In the genomic region with DNA sequence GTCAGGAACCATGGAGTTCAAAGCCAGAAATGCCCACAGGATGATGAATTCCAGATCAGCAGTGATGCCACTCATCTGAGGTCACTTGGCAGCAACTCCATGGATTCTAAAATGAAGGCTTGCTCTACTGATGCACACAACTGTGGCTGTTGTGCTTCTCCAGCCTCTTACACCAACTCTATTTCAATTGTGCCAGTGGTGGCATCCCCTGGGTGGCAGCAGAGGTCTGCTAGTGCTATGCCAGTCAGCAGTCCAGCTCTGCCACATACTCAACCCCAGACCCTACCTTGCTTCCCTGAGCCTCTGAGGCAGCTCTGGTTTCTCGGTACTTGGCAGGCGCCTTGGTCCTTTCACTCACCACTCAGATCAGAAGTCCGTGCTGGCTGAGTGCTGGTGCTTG, we compare ENCODE assay signal across 11 mouse cellular contexts. TPM values are rescaled to one million over a fixed set of nuclear protein-coding genes. Genes with fewer than 3 reads are reported as not detected.
A peak's percentile ranks its signal among the peaks of the same experiment; 100 is the strongest.
DNase-seq lines count a peak whose midpoint lies in the region; ATAC-seq and TF ChIP-seq lines count a peak whose summit lies in the region.
"Had no signal": no experiment of that assay in that cellular context is flagged by ENCODE, and none has a peak within 500 bp of the region (broad histone marks: within the 10 kb centered on the region; RNA-seq: fewer than 3 reads in every experiment).

No protein-coding gene starts in this region.

- no peaks in the 10 kb centered on the region for H3K4me1 ChIP-seq in liver, adult 2 months (ENCODE audit: control insufficient read depth, insufficient read depth, low read length)
- no peaks in the 10 kb centered on the region for H3K4me1 ChIP-seq in midbrain, embryonic 13.5 days (replicated peaks)
- H3K4me1 ChIP-seq: limb, embryonic 13.5 days; stomach, embryonic 15.5 days had no signal

- TF ChIP-seq POLR2A in liver, adult 2 months (IDR thresholded peaks at IDR 0.05; ENCODE audit: extremely low read depth, insufficient read depth, low read length) = no peak

- H3K27me3 ChIP-seq in liver, adult 2 months (ENCODE audit: control insufficient read depth, insufficient read depth, low read length) = no peaks in the 10 kb centered on the region; the same call in 1 of the 2 replicates
- no peaks in the 10 kb centered on the region for H3K27me3 ChIP-seq in midbrain, embryonic 13.5 days
- H3K27me3 ChIP-seq: limb, embryonic 13.5 days; stomach, embryonic 15.5 days had no signal

- H3K9me3 ChIP-seq in midbrain, embryonic 13.5 days = no peaks in the 10 kb centered on the region
- H3K9me3 ChIP-seq: G1E; limb, embryonic 13.5 days; stomach, embryonic 15.5 days had no signal

- DNase-seq in frontal cortex, postnatal 14 days (ENCODE audit: low spot score in 2 of 2) = no peak
- DNase-seq in liver, adult 2 months (ENCODE audit: extremely low read depth, low read depth, low spot score) = no peak
- DNase-seq in liver = no peak
- DNase-seq in cerebellum, postnatal 25 days = peak; percentile 47 to 65
- peak; percentile 49 to 57 for DNase-seq in right cerebral cortex, adult 2 months (ENCODE audit: low spot score in 2 of 2)
- no peak for DNase-seq in thymus, postnatal 4 days

- H3K4me3 ChIP-seq in liver, adult 2 months (ENCODE audit: insufficient read depth, low read depth, low read length) = no peak overlapping the region
- H3K4me3 ChIP-seq in midbrain, embryonic 13.5 days (replicated peaks) = no peak overlapping the region
- H3K4me3 ChIP-seq: limb, embryonic 13.5 days; stomach, embryonic 15.5 days had no signal

- H3K27ac ChIP-seq in liver, adult 2 months (replicated peaks; ENCODE audit: insufficient read depth, low read depth, low read length) = no peak overlapping the region
- no peak overlapping the region for H3K27ac ChIP-seq in midbrain, embryonic 13.5 days
- H3K27ac ChIP-seq: limb, embryonic 13.5 days; stomach, embryonic 15.5 days had no signal

- H3K9ac ChIP-seq in liver, adult 2 months (ENCODE audit: low read depth, low read length) = no peak overlapping the region
- H3K9ac ChIP-seq in midbrain, embryonic 13.5 days (replicated peaks) = no peak overlapping the region
- H3K9ac ChIP-seq: limb, embryonic 13.5 days; stomach, embryonic 15.5 days had no signal

- peak; percentile 36; the same call in 1 of the 2 replicates for TF ChIP-seq CTCF in liver, adult 2 months (IDR thresholded peaks at IDR 0.05; ENCODE audit: low read depth, low read length)

- WGBS in liver, adult 2 months = 89% methylated on average over 3 of the region's 3 CpGs
- WGBS in midbrain, embryonic 13.5 days = 88% methylated on average over 3 of the region's 3 CpGs

- H3K79me2 ChIP-seq in liver, adult 2 months (ENCODE audit: control insufficient read depth, insufficient read depth, low read length) = no peaks in the 10 kb centered on the region

- no peaks in the 10 kb centered on the region for H3K36me3 ChIP-seq in liver, adult 2 months (ENCODE audit: control insufficient read depth, insufficient read depth, low read length)
- H3K36me3 ChIP-seq in midbrain, embryonic 13.5 days = no peaks in the 10 kb centered on the region
- H3K36me3 ChIP-seq: G1E; limb, embryonic 13.5 days; stomach, embryonic 15.5 days had no signal

- peak; percentile 79 for ATAC-seq in frontal cortex, adult (ENCODE audit: low TSS enrichment)
- ATAC-seq in midbrain, embryonic 13.5 days = no peak

- no peak overlapping the region for H3K4me2 ChIP-seq in midbrain, embryonic 13.5 days (replicated peaks)
- H3K4me2 ChIP-seq: limb, embryonic 13.5 days; stomach, embryonic 15.5 days had no signal

RNA-seq across cellular contexts. Expression of gene Pomc, which starts 25.9 kb away (rescaled TPM):
- total RNA-seq in liver, adult 2 months (2014; rRNA removed) = 0.18 TPM in 1 of 2 replicates, not detected in the other
- not detected in 2 replicates for polyA plus RNA-seq in liver, adult 2 months (2012; rRNA removed)
- 9.3 and 12.8 TPM in 2 replicates for polyA plus RNA-seq in midbrain, embryonic 13.5 days (2015; fragmentation: Nextera tagmentation; extraction: Ambion mirVana)
- total RNA-seq: G1E had no signal
- polyA plus RNA-seq: G1E had no signal

Comparison
In these comparisons a context has a peak if more than half of its experiments do, and no peak if none do; other contexts are left out.
1. DNase-seq: peak in cerebellum, postnatal 25 days (2 of 2) and right cerebral cortex, adult 2 months (2 of 2); none in frontal cortex, postnatal 14 days (0 of 2), liver, adult 2 months (single experiment), liver (single experiment) and thymus, postnatal 4 days (single experiment).